Mouse (Mus musculus) G1E (cell line): ENCODE measurements around the gene Tubgcp6.

ENCODE experiments used
- CTCF ChIP-seq: IDR thresholded peaks from 2 replicates; pipeline ENCODE4 v1.5.1; 2012; ENCODE audit warnings: low read depth, low read length, inconsistent platforms, mixed read lengths
- POLR2AphosphoS5 ChIP-seq: IDR thresholded peaks from 2 replicates; pipeline ENCODE4 v1.6.1; 2012; ENCODE audit warnings: low read depth, low read length, inconsistent platforms; ENCODE audit not compliant: insufficient replicate concordance
- TAL1 ChIP-seq: conservative IDR thresholded peaks from 2 replicates; pipeline ENCODE4 v1.6.1; 2012; ENCODE audit warnings: low read depth, low read length, inconsistent platforms, mixed read lengths

DNA sequence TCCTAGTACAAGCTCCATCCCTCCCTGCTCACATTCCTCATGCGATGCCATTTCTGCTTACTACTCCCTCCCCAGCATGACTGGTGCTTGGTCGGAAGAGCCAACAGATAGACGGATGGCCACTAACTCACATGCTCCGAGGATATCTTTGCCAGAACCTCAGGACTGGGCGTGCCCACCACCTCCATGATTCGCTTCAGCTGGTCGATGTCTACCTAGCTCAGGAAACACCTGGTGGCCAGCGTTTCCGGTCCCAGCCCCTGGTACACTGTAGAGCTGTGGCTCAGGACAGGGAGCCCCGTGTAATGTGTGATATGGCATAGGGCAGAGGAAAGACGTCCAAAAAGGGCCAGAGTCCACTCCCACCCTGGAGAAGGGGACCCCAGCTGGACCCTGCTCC, 22.1 kb upstream of the Tubgcp6 start:
- TF ChIP-seq CTCF (no peak), POLR2AphosphoS5 (no peak), TAL1 (no peak)
